Mouse (Mus musculus) heart, adult 2 months (tissue): ENCODE results near the gene Ctla4.

Experiments used
- CTCF ChIP-seq: fragments of 200-600 bp; IDR thresholded peaks from 2 replicates; pipeline ENCODE4 v1.8.1; 2022; ENCODE audit warnings: antibody characterized with exemption, mild to moderate bottlenecking, moderate library complexity
- POLR2A ChIP-seq: fragments of 200-500 bp; IDR thresholded peaks from 2 replicates; pipeline ENCODE4 v1.6.1; 2011; ENCODE audit warnings: mild to moderate bottlenecking, low read depth, low read length, control low read depth; ENCODE audit not compliant: insufficient read depth

- no peak for TF ChIP-seq CTCF
- TF ChIP-seq POLR2A, result no peak
These were observed 40.1 kb upstream of the Ctla4 start for GRCm38 (mm10) chr1:60846616-60847275.
